Mouse (Mus musculus) retina, postnatal 7 days (tissue): Measurements from ENCODE around the gene Rasal2.

Experiments
- DNase-seq: peaks from one replicate; pipeline ENCODE4 v3.0.0-alpha.2; 2012; ENCODE audit warnings: low read depth, low spot score

Rasal2 gene

GRCm38 (mm10) chr1:157412454-157413369 is at the start of gene Rasal2:
Gene Rasal2, minus strand, starts transcription at chr1:157412595.
- DNase-seq: peak; percentile 94

- DNase-seq: no peak
Observed at GRCm38 (mm10) chr1:157461276-157461675, 48.9 kb upstream of the Rasal2 start.

- no peak for DNase-seq
Observed at GRCm38 (mm10) chr1:157459904-157460303, 47.5 kb upstream of the Rasal2 start.

GRCm38 (mm10) chr1:157458421-157459208 is 46.2 kb upstream of the Rasal2 start, which contains the start of gene Cryzl2:
Gene Cryzl2, plus strand, starts transcription at chr1:157458577.
- DNase-seq: peak; percentile 21

- no peak for DNase-seq
Observed at GRCm38 (mm10) chr1:157457789-157458188, 45.4 kb upstream of the Rasal2 start.

GRCm38 (mm10) chr1:157454876-157455275 is 42.5 kb upstream of the Rasal2 start:
- no peak for DNase-seq

GRCm38 (mm10) chr1:157452759-157453549 is 40.6 kb upstream of the Rasal2 start:
- no peak for DNase-seq

GRCm38 (mm10) chr1:157452284-157452683 is 39.9 kb upstream of the Rasal2 start:
- DNase-seq: no peak

GRCm38 (mm10) chr1:157449981-157450636 is 37.7 kb upstream of the Rasal2 start:
- no peak for DNase-seq

GRCm38 (mm10) chr1:157449532-157449931 is 37.1 kb upstream of the Rasal2 start:
- DNase-seq: no peak

- DNase-seq: no peak
Observed at GRCm38 (mm10) chr1:157448805-157449188, 36.4 kb upstream of the Rasal2 start.

GRCm38 (mm10) chr1:157448164-157448804 is 35.9 kb upstream of the Rasal2 start:
- no peak for DNase-seq

- no peak for DNase-seq
Observed at GRCm38 (mm10) chr1:157447142-157447541, 34.7 kb upstream of the Rasal2 start.

GRCm38 (mm10) chr1:157446325-157446724 is 33.9 kb upstream of the Rasal2 start:
- DNase-seq: no peak

- no peak for DNase-seq
Observed at GRCm38 (mm10) chr1:157445398-157445910, 33.1 kb upstream of the Rasal2 start.

GRCm38 (mm10) chr1:157444632-157445300 is 32.4 kb upstream of the Rasal2 start:
- no peak for DNase-seq

- DNase-seq: no peak
Observed at GRCm38 (mm10) chr1:157443723-157444561, 31.5 kb upstream of the Rasal2 start.

GRCm38 (mm10) chr1:157443026-157443722 is 30.8 kb upstream of the Rasal2 start:
- no peak for DNase-seq
